Mouse (Mus musculus) heart, embryonic 11.5 days (tissue): ENCODE measurements around the gene Mc1r. TPM values are rescaled to one million over a fixed set of nuclear protein-coding genes. Genes with fewer than 3 reads are reported as not detected.
"Not testable (repeated sequence)": the region's sequence is repeated elsewhere in the genome, so short reads cannot be mapped to it uniquely, and the experiment has no call there.

Source experiments
- ATAC-seq: fragments of 200-750 bp; cut with Nextera tagmentation; replicated peaks from 2 replicates; pipeline ENCODE4 v1.8.0; 2017; ENCODE audit warnings: moderate library complexity; ENCODE audit not compliant: insufficient number of reproducible peaks, low FRiP score, low TSS enrichment
- H3K27ac ChIP-seq: fragments of 300-500 bp; sonication (generic); 2 replicates; pipeline ENCODE4 v1.5.1; 2014; ENCODE audit warnings: mild to moderate bottlenecking, low read depth, low read length
- H3K27me3 ChIP-seq: fragments of 300-500 bp; sonication (generic); 2 replicates; pipeline ENCODE4 v1.6.1; 2014; ENCODE audit warnings: mild to moderate bottlenecking, low read length, mixed read lengths; ENCODE audit not compliant: control insufficient read depth, insufficient read depth
- H3K36me3 ChIP-seq: fragments of 300-500 bp; sonication (generic); 2 replicates; pipeline ENCODE4 v1.6.1; 2014; ENCODE audit warnings: mild to moderate bottlenecking, low read length, moderate library complexity, mixed read lengths; ENCODE audit not compliant: control insufficient read depth, insufficient read depth
- H3K4me1 ChIP-seq: fragments of 300-500 bp; sonication (generic); 2 replicates; pipeline ENCODE4 v1.6.1; 2014; ENCODE audit warnings: low read length; ENCODE audit not compliant: control insufficient read depth, insufficient read depth
- H3K4me2 ChIP-seq: fragments of 300-500 bp; sonication (generic); 2 replicates; pipeline ENCODE4 v1.6.1; 2014; ENCODE audit warnings: mild to moderate bottlenecking, moderate library complexity
- H3K4me3 ChIP-seq: fragments of 300-500 bp; sonication (generic); 2 replicates; pipeline ENCODE4 v1.5.1; 2014; ENCODE audit warnings: low read depth, low read length
- H3K9ac ChIP-seq: fragments of 300-500 bp; sonication (generic); 2 replicates; pipeline ENCODE4 v1.6.1; 2014; ENCODE audit warnings: mild to moderate bottlenecking, low read depth, low read length, moderate library complexity
- H3K9me3 ChIP-seq: fragments of 300-500 bp; sonication (generic); replicated peaks from 2 replicates; pipeline ENCODE4 v1.6.1; 2016; ENCODE audit warnings: low read length; ENCODE audit not compliant: control insufficient read depth
- WGBS: fragments of 180-500 bp; shearing (Covaris S2); extraction: QIAGEN DNeasy Blood & Tissue Kit; methylation state at CpG from one replicate; pipeline ENCODE4 v1.1.7; 2014; ENCODE audit not compliant: insufficient replicate concordance; 5-methylcytosine and 5-hydroxymethylcytosine counted together
- polyA plus RNA-seq: library from polyadenylated mRNA; unstranded; fragments of >200 nt; fragmentation: Nextera tagmentation; extraction: Ambion mirVana; gene quantifications from 2 replicates; pipeline ENCODE4 v1.2.1, GENCODE M21; 2014

The Mc1r gene
- polyA plus RNA-seq, 1 experiment from 2014 or later: not detected

DNA sequence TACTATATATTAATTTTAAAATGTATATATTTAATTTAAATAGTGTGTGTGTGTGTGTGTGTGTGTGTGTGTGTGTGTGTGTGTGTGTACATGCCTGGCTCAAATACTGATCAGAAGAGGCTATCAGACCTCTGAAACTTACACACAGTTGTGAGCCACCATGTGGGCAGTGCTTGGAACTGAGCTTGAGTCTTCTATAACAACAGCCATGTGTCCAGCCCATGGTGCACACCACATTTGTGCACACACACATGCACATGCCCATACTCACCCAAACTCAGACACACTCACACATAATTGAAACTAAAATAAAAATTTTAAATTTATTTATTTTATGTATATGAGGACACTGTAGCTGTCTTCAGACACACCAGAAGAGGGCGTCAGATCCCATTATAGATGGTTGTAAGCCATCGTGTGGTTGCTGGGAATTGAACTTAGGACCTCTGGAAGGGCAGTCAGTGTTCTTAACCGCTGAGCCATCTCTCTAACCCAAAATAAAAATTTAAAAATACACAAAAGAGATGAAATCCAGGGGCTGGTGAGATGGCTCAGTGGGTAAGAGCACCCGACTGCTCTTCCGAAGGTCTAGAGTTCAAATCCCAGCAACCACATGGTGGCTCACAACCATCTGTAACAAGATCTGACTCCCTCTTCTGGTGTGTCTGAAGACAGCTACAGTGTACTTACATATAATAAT lies 8.2 kb downstream of the Mc1r start:
- H3K4me2 ChIP-seq, H3K36me3 ChIP-seq, ATAC-seq, H3K9ac ChIP-seq, H3K9me3 ChIP-seq, H3K4me3 ChIP-seq, H3K27ac ChIP-seq: not testable (repeated sequence)
- Histone ChIP-seq H3K27me3 (peaks cover 41% of the 10 kb centered on the region), H3K4me1 (peaks cover 19% of the 10 kb centered on the region)
- WGBS: 74% methylated on average over 5 of the region's 5 CpGs

DNA sequence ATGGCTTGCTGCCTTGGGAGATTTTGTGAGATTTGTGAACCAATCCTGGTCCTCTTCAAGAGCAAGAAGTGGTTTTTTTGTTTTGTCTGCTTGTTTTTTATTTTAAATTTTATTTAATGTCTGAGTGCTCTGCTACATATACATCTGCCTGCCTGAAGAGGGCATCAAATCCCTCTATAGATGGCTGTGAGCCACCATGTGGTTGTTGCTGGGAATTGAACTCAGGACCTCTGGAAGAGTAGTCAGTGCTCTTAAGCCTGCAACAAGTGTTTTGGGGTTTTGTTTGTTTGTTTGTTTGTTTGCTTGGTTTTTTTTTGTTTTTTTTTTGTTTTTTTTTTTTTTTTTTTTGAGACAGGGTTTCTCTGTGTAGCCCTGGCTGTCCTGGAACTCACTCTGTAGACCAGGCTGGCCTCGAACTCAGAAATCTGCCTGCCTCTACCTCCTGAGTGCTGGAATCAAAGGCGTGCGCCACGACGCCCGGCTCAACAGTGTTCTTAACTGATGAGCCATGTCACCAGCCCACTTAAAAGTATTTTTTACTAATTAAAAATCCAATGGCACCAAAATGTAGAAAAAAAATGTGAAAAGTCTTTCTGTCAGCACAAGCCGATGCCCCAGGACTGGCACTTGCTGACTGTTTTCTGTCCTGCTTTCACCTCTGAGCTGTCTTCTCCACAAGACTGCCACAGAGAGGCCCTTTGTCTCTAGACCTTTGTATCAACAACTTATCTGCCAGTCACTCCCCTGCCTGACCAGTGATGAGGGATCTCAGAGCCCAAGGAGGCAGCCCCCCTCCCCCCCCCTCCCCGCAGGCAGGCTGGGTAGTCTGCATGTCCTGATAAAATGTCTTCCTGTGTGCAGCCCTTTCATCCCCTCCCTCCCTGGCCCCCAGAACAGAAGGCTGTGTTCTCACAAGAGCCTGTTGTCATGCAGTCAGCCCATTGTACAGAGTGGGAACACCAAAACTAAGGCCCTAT lies 9.3 kb downstream of the Mc1r start:
- peaks cover 8% of the 10 kb centered on the region for H3K4me1 ChIP-seq
- 44% methylated on average over 8 of the region's 8 CpGs for WGBS
- H3K27me3 ChIP-seq: peaks cover 30% of the 10 kb centered on the region
- H3K36me3 ChIP-seq: no peaks in the 10 kb centered on the region
- no peak overlapping the region for H3K4me2 ChIP-seq
- H3K27ac ChIP-seq: no peak overlapping the region
- H3K4me3 ChIP-seq: no peak overlapping the region
- no peak for ATAC-seq
- no peaks in the 10 kb centered on the region for H3K9me3 ChIP-seq
- H3K9ac ChIP-seq: no peak overlapping the region

DNA sequence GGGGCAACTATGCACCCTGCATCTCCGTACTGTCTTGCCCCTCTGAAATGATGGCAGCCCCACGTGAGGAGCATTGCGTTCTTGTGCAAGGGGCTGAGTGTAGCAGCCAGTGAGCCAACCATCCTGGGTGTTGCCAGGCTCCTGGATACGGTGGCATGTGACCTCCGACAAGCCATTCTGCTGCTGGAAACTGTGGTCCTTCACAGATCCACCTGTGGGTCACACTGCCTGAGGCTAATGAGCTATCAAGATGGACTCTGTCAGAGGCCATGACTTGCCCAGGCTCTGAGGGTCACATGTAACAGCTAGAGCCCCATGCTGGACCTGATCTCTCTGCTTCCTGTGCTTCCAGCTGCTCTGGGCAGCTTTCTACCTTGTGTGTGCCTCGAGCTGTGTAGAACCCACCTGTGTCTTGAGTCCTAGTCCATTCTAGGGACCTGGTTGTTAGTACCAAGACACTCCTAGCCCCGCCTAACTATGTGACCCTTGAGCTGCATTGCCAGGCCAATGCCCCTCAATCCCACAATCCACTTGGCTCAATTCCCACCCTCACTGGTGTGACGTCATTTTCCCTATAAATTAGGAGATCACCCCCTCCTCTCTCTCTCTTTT lies 10.1 kb downstream of the Mc1r start:
- no peak for ATAC-seq
- H3K9me3 ChIP-seq: no peaks in the 10 kb centered on the region
- H3K4me1 ChIP-seq: peaks cover 2% of the 10 kb centered on the region; the same call in 1 of the 2 replicates
- 72% methylated on average over 8 of the region's 8 CpGs for WGBS
- H3K9ac ChIP-seq: no peak overlapping the region
- no peak overlapping the region for H3K4me2 ChIP-seq
- H3K4me3 ChIP-seq: no peak overlapping the region
- H3K36me3 ChIP-seq: no peaks in the 10 kb centered on the region
- no peak overlapping the region for H3K27ac ChIP-seq
- H3K27me3 ChIP-seq: peaks cover 22% of the 10 kb centered on the region

DNA sequence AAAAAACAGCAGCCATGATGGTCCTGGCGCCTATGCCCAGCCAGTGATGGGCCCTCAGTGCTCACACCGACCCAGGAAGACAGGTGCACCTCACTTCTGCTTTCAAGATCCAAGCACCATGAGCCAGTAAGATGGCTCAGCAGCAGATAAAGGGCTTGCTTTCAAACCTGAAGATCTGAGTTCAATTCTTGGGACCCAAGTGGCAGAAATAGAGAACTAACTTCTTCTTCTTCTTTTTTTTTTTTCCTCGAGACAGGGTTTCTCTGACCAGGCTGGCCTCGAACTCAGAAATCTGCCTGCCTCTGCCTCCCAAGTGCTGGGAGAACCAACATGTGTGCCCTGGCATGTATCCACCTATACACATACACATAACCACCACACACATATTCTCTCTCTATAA lies 12.8 kb downstream of the Mc1r start:
- Histone ChIP-seq H3K4me2 (no peak overlapping the region), H3K9me3 (no peaks in the 10 kb centered on the region), H3K9ac (no peak overlapping the region), H3K4me3 (no peak overlapping the region), H3K4me1 (peaks cover 2% of the 10 kb centered on the region; the same call in 1 of the 2 replicates), H3K27ac (no peak overlapping the region), H3K36me3 (no peaks in the 10 kb centered on the region), H3K27me3 (no peaks in the 10 kb centered on the region)
- WGBS: 85% methylated on average over 4 of the region's 4 CpGs
- no peak for ATAC-seq

DNA sequence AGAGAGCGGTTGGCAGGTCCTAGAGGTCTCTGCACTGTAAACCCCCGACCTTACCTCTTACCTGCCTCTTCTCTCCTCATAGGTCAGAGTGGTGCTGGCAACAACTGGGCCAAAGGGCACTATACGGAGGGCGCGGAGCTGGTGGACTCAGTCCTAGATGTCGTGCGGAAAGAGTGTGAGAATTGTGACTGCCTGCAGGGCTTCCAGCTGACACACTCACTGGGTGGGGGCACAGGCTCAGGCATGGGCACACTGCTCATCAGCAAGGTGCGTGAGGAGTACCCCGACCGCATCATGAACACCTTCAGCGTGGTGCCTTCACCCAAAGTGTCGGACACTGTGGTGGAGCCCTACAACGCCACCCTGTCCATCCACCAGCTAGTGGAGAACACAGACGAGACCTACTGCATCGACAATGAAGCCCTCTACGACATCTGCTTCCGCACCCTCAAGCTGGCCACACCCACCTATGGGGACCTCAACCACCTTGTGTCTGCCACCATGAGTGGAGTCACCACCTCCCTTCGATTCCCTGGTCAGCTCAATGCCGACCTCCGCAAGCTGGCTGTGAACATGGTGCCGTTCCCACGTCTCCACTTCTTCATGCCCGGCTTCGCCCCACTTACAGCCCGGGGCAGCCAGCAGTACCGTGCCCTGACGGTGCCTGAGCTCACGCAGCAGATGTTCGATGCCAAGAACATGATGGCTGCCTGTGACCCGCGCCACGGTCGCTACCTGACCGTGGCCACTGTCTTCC lies 13.8 kb downstream of the Mc1r start:
- WGBS: 91% methylated on average over 34 of the region's 34 CpGs
- Histone ChIP-seq H3K36me3 (no peaks in the 10 kb centered on the region), H3K27ac (no peak overlapping the region), H3K9me3 (no peaks in the 10 kb centered on the region), H3K9ac (no peak overlapping the region), H3K4me1 (peaks cover 2% of the 10 kb centered on the region; the same call in 1 of the 2 replicates), H3K27me3 (no peaks in the 10 kb centered on the region), H3K4me3 (no peak overlapping the region), H3K4me2 (no peak overlapping the region)
- no peak for ATAC-seq

DNA sequence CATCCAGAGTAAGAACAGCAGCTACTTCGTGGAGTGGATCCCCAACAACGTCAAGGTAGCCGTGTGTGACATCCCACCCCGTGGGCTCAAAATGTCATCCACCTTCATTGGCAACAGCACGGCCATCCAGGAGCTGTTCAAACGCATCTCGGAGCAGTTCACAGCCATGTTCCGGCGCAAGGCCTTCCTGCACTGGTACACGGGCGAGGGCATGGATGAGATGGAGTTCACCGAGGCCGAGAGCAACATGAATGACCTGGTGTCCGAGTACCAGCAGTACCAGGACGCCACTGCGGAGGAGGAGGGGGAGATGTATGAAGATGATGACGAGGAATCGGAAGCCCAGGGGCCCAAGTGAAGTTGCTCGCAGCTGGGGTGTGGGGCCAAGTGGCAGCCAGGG lies 14.4 kb downstream of the Mc1r start:
- H3K9me3 ChIP-seq: no peaks in the 10 kb centered on the region
- WGBS: 84% methylated on average over 19 of the region's 19 CpGs

DNA sequence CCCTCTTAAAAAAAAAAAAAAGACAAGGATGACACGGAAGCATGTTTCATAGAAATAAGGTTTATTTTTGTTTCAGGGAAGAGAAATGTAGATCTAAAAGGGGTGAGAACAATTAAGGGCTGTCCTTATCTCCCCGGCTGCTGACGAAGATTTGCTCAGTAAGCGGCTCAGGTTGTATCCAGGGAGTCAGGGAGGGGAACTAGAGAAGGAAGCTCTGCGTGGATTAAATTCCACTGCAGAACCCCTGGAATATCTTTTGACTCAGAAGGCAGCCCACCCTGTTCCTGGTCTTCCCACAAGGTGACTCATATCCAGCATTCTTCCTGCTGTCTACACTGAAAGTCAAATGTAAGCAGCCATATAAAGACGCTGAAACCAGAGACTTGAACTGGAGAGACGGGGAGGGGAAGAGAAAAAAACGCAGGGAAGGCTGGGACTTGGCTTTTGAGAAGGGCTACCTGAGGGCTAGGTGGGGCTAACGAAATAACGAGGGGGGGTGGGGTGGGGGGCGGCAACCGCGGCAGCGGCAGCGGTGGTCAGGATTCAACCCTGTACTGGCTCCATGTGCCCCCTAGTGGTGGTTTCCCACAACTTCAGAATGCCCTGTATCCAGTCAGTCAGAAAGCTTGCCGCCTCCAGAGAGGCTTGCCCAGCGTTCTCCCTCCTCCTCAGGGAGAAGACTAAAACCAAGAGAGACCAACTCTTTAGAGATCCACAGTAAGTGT lies 15.3 kb downstream of the Mc1r start:
- Histone ChIP-seq H3K36me3 (no peaks in the 10 kb centered on the region), H3K4me2 (peak overlapping the region; percentile 61), H3K9ac (peak overlapping the region; percentile 3; the same call in 1 of the 2 replicates), H3K4me1 (no peaks in the 10 kb centered on the region), H3K4me3 (peak overlapping the region; percentile 33), H3K9me3 (peaks cover 6% of the 10 kb centered on the region; the same call in 1 of the 2 replicates), H3K27me3 (no peaks in the 10 kb centered on the region), H3K27ac (no peak overlapping the region)
- WGBS: 5% methylated on average over 17 of the region's 17 CpGs
- ATAC-seq: no peak

More for the DNA sequence above, 14.4 kb downstream of the Mc1r start:
- no peak overlapping the region for H3K4me3 ChIP-seq
- no peaks in the 10 kb centered on the region for H3K27me3 ChIP-seq
- no peaks in the 10 kb centered on the region for H3K36me3 ChIP-seq
- no peak overlapping the region for H3K9ac ChIP-seq
- no peak for ATAC-seq
- H3K27ac ChIP-seq: no peak overlapping the region
- peaks cover 2% of the 10 kb centered on the region; the same call in 1 of the 2 replicates for H3K4me1 ChIP-seq
- H3K4me2 ChIP-seq: no peak overlapping the region
